Mouse (Mus musculus): Measurements from ENCODE around the gene Vezt.

GRCm38 (mm10) chr10:93932861-93933260, 102.8 kb downstream of the Vezt start:
- TF ChIP-seq EP300 (IDR thresholded peaks at IDR 0.05; ENCODE audit: low read depth) (no peak), CTCF (IDR thresholded peaks at IDR 0.05; ENCODE audit: low read depth) (no peak)
